Mouse (Mus musculus) heart, postnatal 0 days (tissue): ENCODE results near the gene Rdh16. TPM values are rescaled to one million over a fixed set of nuclear protein-coding genes. Genes with fewer than 3 reads are reported as not detected.
"Not testable (repeated sequence)": the region's sequence is repeated elsewhere in the genome, so short reads cannot be mapped to it uniquely, and the experiment has no call there.

ENCODE experiments used
- ATAC-seq: fragments of 200-750 bp; cut with Nextera tagmentation; 2 replicates; pipeline ENCODE4 v1.8.0; 2017; ENCODE audit warnings: low read depth, moderate number of reproducible peaks, moderate library complexity; ENCODE audit not compliant: insufficient read depth
- DNase-seq: peaks from one replicate; pipeline ENCODE4 v3.0.0-alpha.2; 2016; ENCODE audit warnings: low spot score
- H3K27ac ChIP-seq: fragments of 300-500 bp; sonication (generic); 2 replicates; pipeline ENCODE4 v1.5.1; 2014; ENCODE audit warnings: low read depth, mild to moderate bottlenecking
- H3K27me3 ChIP-seq: fragments of 300-500 bp; sonication (generic); 2 replicates; pipeline ENCODE4 v1.6.1; 2014; ENCODE audit warnings: low read length, mixed read lengths; ENCODE audit not compliant: control insufficient read depth, insufficient read depth
- H3K36me3 ChIP-seq: fragments of 300-500 bp; sonication (generic); replicated peaks from 2 replicates; pipeline ENCODE4 v1.6.1; 2014; ENCODE audit warnings: low read length, mixed read lengths; ENCODE audit not compliant: control insufficient read depth, insufficient read depth
- H3K4me1 ChIP-seq: fragments of 300-500 bp; sonication (generic); 2 replicates; pipeline ENCODE4 v1.6.1; 2014; ENCODE audit warnings: antibody characterized with exemption; ENCODE audit not compliant: control insufficient read depth, insufficient read depth
- H3K4me2 ChIP-seq: fragments of 300-500 bp; sonication (generic); 2 replicates; pipeline ENCODE4 v1.6.1; 2014; ENCODE audit warnings: low read depth, mild to moderate bottlenecking, low read length, moderate library complexity
- H3K4me3 ChIP-seq: fragments of 300-500 bp; sonication (generic); 2 replicates; pipeline ENCODE4 v1.5.1; 2014; ENCODE audit warnings: low read depth, low read length
- H3K9ac ChIP-seq: fragments of 300-500 bp; sonication (generic); replicated peaks from 2 replicates; pipeline ENCODE4 v1.6.1; 2014; ENCODE audit warnings: low read depth, low read length, mixed read lengths
- H3K9me3 ChIP-seq: fragments of 300-500 bp; sonication (generic); replicated peaks from 2 replicates; pipeline ENCODE4 v1.6.1; 2016; ENCODE audit warnings: low read length; ENCODE audit not compliant: control insufficient read depth
- CTCF ChIP-seq: IDR thresholded peaks from 2 replicates; pipeline ENCODE4 v1.5.1; 2016; ENCODE audit warnings: antibody characterized with exemption, control low read depth, low read depth
- EP300 ChIP-seq: IDR thresholded peaks from 2 replicates; pipeline ENCODE4 v1.6.1; 2016; ENCODE audit warnings: antibody characterized with exemption, low read depth
- WGBS: fragments of 180-500 bp; shearing (Covaris S2); extraction: QIAGEN DNeasy Blood & Tissue Kit; methylation state at CpG from one replicate; pipeline ENCODE4 v1.1.7; 2014; 5-methylcytosine and 5-hydroxymethylcytosine counted together
- polyA plus RNA-seq: library from polyadenylated mRNA; unstranded; fragments of >200 nt; fragmentation: Nextera tagmentation; extraction: Ambion mirVana; gene quantifications from 2 replicates; pipeline ENCODE4 v1.2.1, GENCODE M21; 2015
- total RNA-seq: library from RNA; depleted of rRNA; stranded (reverse); fragments of >200 nt; gene quantifications from 2 replicates; pipeline ENCODE4 v1.2.3, GENCODE M21; 2014; ENCODE audit warnings: low replicate concordance; rRNA removed

Rdh16 gene
- total and polyA plus RNA-seq, 2 experiments from 2014 or later, result not detected

GRCm38 (mm10) chr10:127881041-127881440 is 80.1 kb downstream of the Rdh16 start:
- H3K4me3 ChIP-seq, result no peak overlapping the region
- H3K9ac ChIP-seq, result no peak overlapping the region
- TF ChIP-seq CTCF, result no peak
- TF ChIP-seq EP300, result no peak
- H3K36me3 ChIP-seq, result no peaks in the 10 kb centered on the region
- H3K27ac ChIP-seq, result no peak overlapping the region
- H3K4me1 ChIP-seq, result no peaks in the 10 kb centered on the region
- no peaks in the 10 kb centered on the region for H3K27me3 ChIP-seq
- no peak for DNase-seq
- no peak overlapping the region for H3K4me2 ChIP-seq
- no peaks in the 10 kb centered on the region for H3K9me3 ChIP-seq
- no peak for ATAC-seq
- 85% methylated on average over 4 of the region's 4 CpGs for WGBS

DNA sequence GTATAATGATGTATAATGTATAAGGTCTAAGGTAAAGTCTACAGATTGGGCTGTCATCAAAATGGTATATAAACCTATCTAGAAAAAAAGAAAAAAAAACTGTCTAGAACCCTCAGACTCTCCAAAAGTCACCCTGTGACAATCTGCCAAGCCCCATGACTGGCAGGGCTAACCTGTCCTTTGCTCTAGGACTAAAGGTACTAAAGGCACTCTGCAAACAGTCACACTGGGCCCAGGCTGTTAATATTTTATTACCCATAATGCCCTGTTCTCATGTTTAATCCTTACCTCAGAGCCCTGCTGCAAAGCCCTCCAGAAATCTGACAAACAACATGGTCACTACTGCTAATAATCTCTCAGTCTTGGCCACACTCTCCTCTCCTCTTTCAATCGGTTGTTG is 85.6 kb downstream of the Rdh16 start:
- Histone ChIP-seq H3K4me3 (no peak overlapping the region), H3K27me3 (no peaks in the 10 kb centered on the region)

DNA sequence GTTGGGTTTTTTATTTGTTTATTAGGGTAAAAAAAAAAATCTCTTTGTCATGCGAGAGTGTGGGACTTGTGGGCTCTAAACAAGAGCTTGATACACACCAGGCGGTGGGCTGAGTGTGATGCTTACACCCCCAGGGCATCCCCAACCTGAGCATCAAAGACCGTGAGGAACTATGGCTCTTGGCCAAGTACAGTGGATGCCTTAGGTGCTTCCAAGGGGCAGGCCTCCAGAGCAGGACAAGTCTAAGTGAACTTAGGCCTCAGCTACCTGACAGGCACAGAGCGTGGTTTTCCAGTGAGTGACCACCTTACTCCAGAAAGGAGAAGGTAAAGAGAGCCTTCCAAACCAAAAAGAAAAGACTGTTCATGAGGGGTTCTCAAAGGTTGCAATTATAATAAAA is 86.0 kb downstream of the Rdh16 start:
- no peaks in the 10 kb centered on the region for H3K9me3 ChIP-seq
- no peak overlapping the region for H3K9ac ChIP-seq
- no peak for TF ChIP-seq CTCF
- no peak for TF ChIP-seq EP300
- DNase-seq, result no peak
- H3K4me3 ChIP-seq, result no peak overlapping the region
- no peaks in the 10 kb centered on the region for H3K36me3 ChIP-seq
- no peaks in the 10 kb centered on the region for H3K4me1 ChIP-seq
- H3K27me3 ChIP-seq, result no peaks in the 10 kb centered on the region
- WGBS, result 75% methylated on average over 4 of the region's 4 CpGs
- no peak for ATAC-seq
- H3K4me2 ChIP-seq, result no peak overlapping the region
- no peak overlapping the region for H3K27ac ChIP-seq

More for the DNA sequence above, 85.6 kb downstream of the Rdh16 start:
- H3K27ac ChIP-seq, result no peak overlapping the region
- H3K4me1 ChIP-seq, result no peaks in the 10 kb centered on the region
- TF ChIP-seq CTCF, result no peak
- TF ChIP-seq EP300, result no peak
- no peaks in the 10 kb centered on the region for H3K36me3 ChIP-seq
- 69% methylated on average over 1 of the region's 1 CpGs for WGBS
- no peaks in the 10 kb centered on the region for H3K9me3 ChIP-seq
- ATAC-seq, result no peak
- H3K4me2 ChIP-seq, result no peak overlapping the region
- DNase-seq, result no peak
- H3K9ac ChIP-seq, result no peak overlapping the region

DNA sequence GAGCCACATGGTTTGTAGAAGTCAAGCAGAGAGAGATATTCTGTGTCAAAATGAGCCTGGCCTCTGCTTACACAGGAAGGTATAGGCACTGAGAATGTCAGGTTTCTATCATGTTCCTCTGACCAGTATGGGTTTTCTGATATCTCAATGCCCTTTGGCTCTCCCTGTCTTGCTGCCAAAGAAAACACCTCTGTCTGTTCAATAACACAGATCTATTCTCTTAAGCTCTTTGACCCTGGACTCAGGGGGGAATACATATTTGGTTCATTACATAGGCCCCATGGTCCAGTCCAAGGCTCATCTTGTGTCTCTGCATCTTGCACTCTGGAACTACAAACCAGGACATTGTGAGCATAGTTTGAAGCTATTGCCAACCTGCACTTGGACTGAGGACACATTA is 87.7 kb downstream of the Rdh16 start, which contains the start of gene Rdh7:
Gene Rdh7 (minus strand): TSS at position 213 of the 400 bp plus-strand sequence.
- no peak within 1 kb of the TSS for H3K4me2 ChIP-seq
- ATAC-seq (no peak), DNase-seq (no peak)
- H3K9ac ChIP-seq, result no peak within 1 kb of the TSS
- no peak within 1 kb of the TSS for H3K4me3 ChIP-seq
- no peaks in the 10 kb centered on the region for H3K36me3 ChIP-seq
- no peaks in the 10 kb centered on the region for H3K27me3 ChIP-seq
- no peak within 1 kb of the TSS for H3K27ac ChIP-seq
- H3K4me1 ChIP-seq, result no peaks in the 10 kb centered on the region
- TF ChIP-seq CTCF (no peak), EP300 (no peak)
- H3K9me3 ChIP-seq, result no peaks in the 10 kb centered on the region

DNA sequence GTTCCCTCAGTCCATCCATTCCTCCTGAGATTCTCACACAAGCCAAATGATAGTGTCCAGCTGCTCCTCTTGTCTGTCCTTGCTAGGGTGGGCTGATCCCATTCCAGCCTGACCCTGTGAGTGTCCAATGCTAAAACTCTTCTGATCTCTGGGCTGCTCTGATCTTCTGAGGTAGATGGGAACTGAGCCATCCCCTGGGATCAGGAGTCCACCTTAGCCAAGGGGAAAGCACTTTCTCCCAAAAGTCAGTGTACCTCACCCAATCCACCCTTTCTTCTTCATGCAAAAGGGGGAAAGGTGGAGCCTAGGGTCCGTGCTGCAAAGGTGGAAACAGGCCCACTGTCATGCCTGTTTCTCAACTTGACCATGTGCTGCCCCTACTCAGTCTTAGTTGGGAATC is 90.5 kb downstream of the Rdh16 start:
- no peak overlapping the region for H3K4me3 ChIP-seq
- H3K4me2 ChIP-seq, result no peak overlapping the region
- no peaks in the 10 kb centered on the region for H3K27me3 ChIP-seq
- TF ChIP-seq CTCF (no peak), EP300 (no peak)
- no peak overlapping the region for H3K9ac ChIP-seq
- no peaks in the 10 kb centered on the region for H3K9me3 ChIP-seq
- no peaks in the 10 kb centered on the region for H3K36me3 ChIP-seq
- WGBS, result 71% methylated on average over 1 of the region's 1 CpGs
- no peak overlapping the region for H3K27ac ChIP-seq
- no peaks in the 10 kb centered on the region for H3K4me1 ChIP-seq
- ATAC-seq (no peak), DNase-seq (no peak)

DNA sequence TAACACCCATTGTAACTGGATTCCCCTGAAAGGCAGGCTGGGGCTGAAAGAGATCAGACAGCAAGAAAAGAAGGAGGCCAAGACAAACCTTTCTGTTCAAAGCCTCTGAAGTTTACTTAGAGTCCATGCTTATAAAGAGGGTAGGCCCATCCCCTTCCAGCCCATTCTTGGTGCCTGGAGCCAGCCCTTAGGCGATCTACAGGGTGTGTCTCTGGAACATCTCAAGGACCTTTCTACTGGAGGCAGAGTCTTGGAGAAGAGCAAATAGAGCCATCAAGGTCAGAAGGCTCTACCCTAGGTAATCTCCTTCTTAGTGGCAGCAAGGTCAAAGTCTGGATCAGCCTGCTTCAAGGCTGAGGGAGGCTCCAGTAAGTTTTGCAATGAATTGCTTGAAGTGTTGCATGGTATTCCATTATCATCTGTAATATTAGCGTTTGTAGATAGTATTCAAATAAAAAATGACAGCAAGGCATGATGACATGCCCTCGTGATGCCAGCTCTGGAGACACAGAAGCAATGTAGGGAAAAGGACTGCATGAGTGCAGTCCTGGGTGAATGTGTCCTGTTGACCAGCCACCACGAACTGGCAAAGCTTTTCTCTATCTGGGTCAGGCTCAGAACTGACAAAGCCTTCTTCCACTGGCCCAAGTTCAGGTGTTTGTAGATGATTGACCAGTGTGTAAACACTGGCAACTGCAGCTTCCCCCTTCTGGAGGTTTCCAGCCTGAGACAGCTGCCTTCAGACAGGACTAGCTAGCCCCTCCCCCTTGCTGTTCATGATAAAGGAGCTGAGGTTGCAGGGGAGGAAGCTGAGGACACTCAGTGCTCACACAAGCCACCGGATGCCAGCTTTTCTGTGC is 92.4 kb downstream of the Rdh16 start:
- H3K27ac ChIP-seq, H3K4me1 ChIP-seq, H3K9me3 ChIP-seq, H3K27me3 ChIP-seq, H3K4me2 ChIP-seq, H3K4me3 ChIP-seq, DNase-seq, H3K9ac ChIP-seq, H3K36me3 ChIP-seq, ATAC-seq: not testable (repeated sequence)
- 46% methylated on average over 5 of the region's 5 CpGs for WGBS

Other genes with a start within 250 kb of the Rdh16 start
- 37.0 and 65.9 TPM in 2 replicates for gene Lrp1, start 180.0 kb upstream of the Rdh16 start, total RNA-seq
- gene Lrp1, start 180.0 kb upstream of the Rdh16 start, polyA plus RNA-seq, result 15.4 and 15.7 TPM in 2 replicates
- 38.1 and 42.3 TPM in 2 replicates for gene Stat6, start 158.2 kb upstream of the Rdh16 start, total RNA-seq
- gene Stat6, start 158.2 kb upstream of the Rdh16 start, polyA plus RNA-seq, result 24.0 and 24.6 TPM in 2 replicates
- gene Nemp1, start 134.3 kb upstream of the Rdh16 start, total RNA-seq, result 10.0 and 16.0 TPM in 2 replicates
- 4.2 and 4.5 TPM in 2 replicates for gene Nemp1, start 134.3 kb upstream of the Rdh16 start, polyA plus RNA-seq
- gene Nab2, start 132.6 kb upstream of the Rdh16 start, total RNA-seq, result 15.3 and 17.0 TPM in 2 replicates
- 4.0 and 5.3 TPM in 2 replicates for gene Nab2, start 132.6 kb upstream of the Rdh16 start, polyA plus RNA-seq
- gene Myo1a, start 96.0 kb upstream of the Rdh16 start, total RNA-seq, result not detected in 2 replicates
- gene Myo1a, start 96.0 kb upstream of the Rdh16 start, polyA plus RNA-seq, result 0.04 and 0.05 TPM in 2 replicates
- gene Tac2, start 76.7 kb upstream of the Rdh16 start, total RNA-seq, result not detected in 2 replicates
- gene Tac2, start 76.7 kb upstream of the Rdh16 start, polyA plus RNA-seq, result 0.23 and 0.25 TPM in 2 replicates
- gene Zbtb39, start 61.6 kb upstream of the Rdh16 start, total RNA-seq, result 5.2 and 5.8 TPM in 2 replicates
- 0.94 and 1.1 TPM in 2 replicates for gene Zbtb39, start 61.6 kb upstream of the Rdh16 start, polyA plus RNA-seq
- 13.6 and 20.6 TPM in 2 replicates for gene Gpr182, start 49.4 kb upstream of the Rdh16 start, total RNA-seq
- gene Gpr182, start 49.4 kb upstream of the Rdh16 start, polyA plus RNA-seq, result 9.9 and 11.2 TPM in 2 replicates
- not detected in 2 replicates for gene Rdh1, start 41.4 kb upstream of the Rdh16 start, total RNA-seq
- not detected in 2 replicates for gene Rdh1, start 41.4 kb upstream of the Rdh16 start, polyA plus RNA-seq
- gene Rdh16f1, start 41.4 kb upstream of the Rdh16 start, total RNA-seq, result not detected in 2 replicates
- gene Rdh16f1, start 41.4 kb upstream of the Rdh16 start, polyA plus RNA-seq, result 0.22 TPM in 1 of 2 replicates, not detected in the other
- gene Rdh9, start 24.8 kb upstream of the Rdh16 start, total RNA-seq, result 0.04 and 0.27 TPM in 2 replicates
- 0.34 TPM in 1 of 2 replicates, not detected in the other for gene Rdh9, start 24.8 kb upstream of the Rdh16 start, polyA plus RNA-seq
- not detected in 2 replicates for gene Rdh19, start 48.8 kb downstream of the Rdh16 start, total RNA-seq
- not detected in 2 replicates for gene Rdh19, start 48.8 kb downstream of the Rdh16 start, polyA plus RNA-seq
- not detected in 2 replicates for gene Rdh16f2, start 65.3 kb downstream of the Rdh16 start, total RNA-seq
- gene Rdh16f2, start 65.3 kb downstream of the Rdh16 start, polyA plus RNA-seq, result not detected in 2 replicates
- 0.46 TPM in 1 of 2 replicates, not detected in the other for gene Rdh7, start 87.7 kb downstream of the Rdh16 start, total RNA-seq
- gene Rdh7, start 87.7 kb downstream of the Rdh16 start, polyA plus RNA-seq, result not detected in 2 replicates
- not detected in 2 replicates for gene Sdr9c7, start 97.4 kb downstream of the Rdh16 start, total RNA-seq
- gene Sdr9c7, start 97.4 kb downstream of the Rdh16 start, polyA plus RNA-seq, result not detected in 2 replicates
- not detected in 2 replicates for gene Hsd17b6, start 206.5 kb downstream of the Rdh16 start, total RNA-seq
- not detected in 2 replicates for gene Hsd17b6, start 206.5 kb downstream of the Rdh16 start, polyA plus RNA-seq
- gene Prim1, start 214.0 kb downstream of the Rdh16 start, total RNA-seq, result 10.0 and 21.1 TPM in 2 replicates
- 16.1 and 19.1 TPM in 2 replicates for gene Prim1, start 214.0 kb downstream of the Rdh16 start, polyA plus RNA-seq
- gene Naca, start 234.4 kb downstream of the Rdh16 start, total RNA-seq, result 307 and 346 TPM in 2 replicates
- gene Naca, start 234.4 kb downstream of the Rdh16 start, polyA plus RNA-seq, result 370 and 382 TPM in 2 replicates